Mouse (Mus musculus): Measurements from ENCODE around the gene Mlf2. TPM values are rescaled to one million over a fixed set of nuclear protein-coding genes. Genes with fewer than 3 reads are reported as not detected.

The Mlf2 gene
- polyA plus RNA-seq, 1 experiment from 2014 or later, result 401 TPM

DNA sequence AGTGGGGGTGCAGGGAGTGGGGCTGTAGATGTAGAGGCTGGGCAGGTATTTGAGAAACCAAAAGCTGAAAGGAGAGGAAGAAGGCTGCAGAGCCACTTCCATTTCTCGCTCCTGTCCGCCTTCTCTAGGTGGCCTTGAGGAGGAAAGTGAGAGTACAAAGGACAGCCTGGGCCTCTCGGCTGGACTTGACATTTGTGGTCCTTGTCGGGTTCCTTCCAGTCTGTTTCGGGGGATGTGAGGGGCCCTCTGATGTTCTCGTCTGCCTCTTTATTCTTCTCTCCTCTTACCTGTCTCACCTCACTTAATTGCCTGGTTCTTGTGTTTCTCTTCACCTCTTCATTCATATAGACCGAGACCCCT, 12.9 kb upstream of the Mlf2 start:
- H3K27ac ChIP-seq (ENCODE audit: low read depth), result peak overlapping the region; percentile 100
- peaks cover 19% of the 10 kb centered on the region for H3K36me3 ChIP-seq (ENCODE audit: insufficient read depth)
- ATAC-seq (ENCODE audit: insufficient read depth), result no peak
- no peaks in the 10 kb centered on the region for H3K27me3 ChIP-seq (ENCODE audit: insufficient read depth, low read length)
- H3K4me1 ChIP-seq (ENCODE audit: insufficient read depth), result peaks cover 26% of the 10 kb centered on the region
- H3K9ac ChIP-seq, result peak overlapping the region; percentile 98
- peak overlapping the region; percentile 100 for H3K4me2 ChIP-seq
- no peak for DNase-seq
- 4% methylated on average over 7 of the region's 7 CpGs for WGBS
- H3K4me3 ChIP-seq (ENCODE audit: low read depth, low read length), result peak overlapping the region; percentile 88
- TF ChIP-seq CTCF (IDR thresholded peaks at IDR 0.05; ENCODE audit: low read depth), result no peak
- no peaks in the 10 kb centered on the region for H3K9me3 ChIP-seq (ENCODE audit: low read depth, low read length)

DNA sequence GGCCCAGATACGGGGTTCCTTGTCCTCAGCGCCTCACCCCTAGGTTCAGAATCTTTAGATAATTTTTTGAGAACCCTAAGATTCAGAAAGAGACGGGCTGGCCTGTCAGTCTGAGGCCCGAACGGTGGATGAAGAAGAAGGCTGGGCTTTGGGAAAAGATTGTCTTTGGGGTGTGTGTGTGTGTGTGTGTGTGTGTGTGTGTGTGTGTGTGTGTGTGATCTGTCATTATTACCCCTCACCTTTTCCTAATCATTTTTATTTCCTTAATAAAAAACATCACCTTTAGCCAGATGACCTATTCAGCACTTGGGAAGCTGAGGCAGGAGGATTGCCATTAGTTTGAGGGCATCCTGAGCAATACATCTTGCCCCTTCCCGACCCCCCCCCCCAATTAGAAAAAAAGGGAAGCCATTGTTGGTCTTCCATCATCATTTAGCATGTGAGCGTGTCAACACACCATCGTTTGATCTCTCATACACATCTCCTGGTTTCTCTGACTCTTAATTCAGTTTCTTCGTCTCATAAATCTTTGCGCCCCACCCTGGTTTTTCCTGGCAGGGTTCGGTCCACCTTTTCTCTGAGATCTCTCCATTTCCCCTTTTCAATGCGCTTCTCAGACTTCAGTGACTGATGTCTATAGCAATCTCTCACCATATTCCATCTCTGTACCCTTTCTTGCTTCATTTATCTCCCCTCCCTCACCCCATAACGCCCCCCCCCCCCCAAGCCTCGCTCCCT, 12.1 kb upstream of the Mlf2 start:
- H3K4me2 ChIP-seq, result peak overlapping the region; percentile 100
- H3K9ac ChIP-seq, result peak overlapping the region; percentile 98
- H3K27ac ChIP-seq (ENCODE audit: low read depth), result peak overlapping the region; percentile 100
- no peaks in the 10 kb centered on the region for H3K9me3 ChIP-seq (ENCODE audit: low read depth, low read length)
- DNase-seq (no peak), ATAC-seq (ENCODE audit: insufficient read depth) (no peak)
- no peaks in the 10 kb centered on the region for H3K27me3 ChIP-seq (ENCODE audit: insufficient read depth, low read length)
- 13% methylated on average over 14 of the region's 14 CpGs for WGBS
- TF ChIP-seq CTCF (IDR thresholded peaks at IDR 0.05; ENCODE audit: low read depth), result no peak
- H3K4me1 ChIP-seq (ENCODE audit: insufficient read depth), result peaks cover 26% of the 10 kb centered on the region
- H3K36me3 ChIP-seq (ENCODE audit: insufficient read depth), result peaks cover 11% of the 10 kb centered on the region
- peak overlapping the region; percentile 88 for H3K4me3 ChIP-seq (ENCODE audit: low read depth, low read length)

DNA sequence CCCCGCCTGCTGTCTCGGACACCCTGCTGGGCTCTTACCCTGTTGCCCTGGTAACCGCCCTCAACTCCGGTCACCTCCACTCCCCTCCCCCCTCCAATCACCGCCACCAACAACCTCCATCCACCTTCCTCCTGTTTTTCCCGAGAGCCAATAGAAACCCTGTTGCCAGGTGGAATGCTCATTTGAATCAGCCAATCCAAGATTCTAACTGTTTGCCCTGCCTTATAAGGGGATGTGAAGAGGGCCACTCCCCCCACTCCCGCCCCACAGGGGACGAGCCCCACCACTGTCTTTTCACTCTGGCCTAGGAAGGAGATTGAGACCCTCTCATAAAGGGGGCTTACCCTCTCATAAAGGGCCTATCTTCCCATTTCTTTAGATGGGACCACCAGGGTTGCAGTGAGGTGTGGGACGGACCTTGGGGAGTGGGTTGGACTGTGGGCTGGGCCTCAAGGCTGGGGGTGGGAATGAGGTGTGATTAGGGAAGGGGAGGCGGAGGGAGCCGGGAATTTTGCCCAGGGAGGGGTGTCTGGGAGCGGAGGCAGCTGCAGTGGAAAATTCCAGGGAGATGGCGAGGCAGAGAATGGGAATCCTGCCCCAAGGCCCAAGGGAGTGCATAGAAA, 11.4 kb upstream of the Mlf2 start, which contains the start of gene Ptms:
Gene Ptms, minus strand, starts transcription at position 409 of the 623 bp plus-strand sequence.
- Histone ChIP-seq H3K27ac (ENCODE audit: low read depth) (peak within 1 kb of the TSS; percentile 100), H3K9me3 (ENCODE audit: low read depth, low read length) (no peaks in the 10 kb centered on the region), H3K4me1 (ENCODE audit: insufficient read depth) (peaks cover 27% of the 10 kb centered on the region), H3K36me3 (ENCODE audit: insufficient read depth) (peaks cover 4% of the 10 kb centered on the region), H3K9ac (peak within 1 kb of the TSS; percentile 23; the same call in 1 of the 2 replicates), H3K27me3 (ENCODE audit: insufficient read depth, low read length) (no peaks in the 10 kb centered on the region), H3K4me3 (ENCODE audit: low read depth, low read length) (peak within 1 kb of the TSS; percentile 23), H3K4me2 (peak within 1 kb of the TSS; percentile 100)
- peak; percentile 85 for ATAC-seq (ENCODE audit: insufficient read depth)
- DNase-seq, result peak; percentile 96
- WGBS, result under 1% methylated on average over 13 of the region's 13 CpGs
- no peak for TF ChIP-seq CTCF (IDR thresholded peaks at IDR 0.05; ENCODE audit: low read depth)

DNA sequence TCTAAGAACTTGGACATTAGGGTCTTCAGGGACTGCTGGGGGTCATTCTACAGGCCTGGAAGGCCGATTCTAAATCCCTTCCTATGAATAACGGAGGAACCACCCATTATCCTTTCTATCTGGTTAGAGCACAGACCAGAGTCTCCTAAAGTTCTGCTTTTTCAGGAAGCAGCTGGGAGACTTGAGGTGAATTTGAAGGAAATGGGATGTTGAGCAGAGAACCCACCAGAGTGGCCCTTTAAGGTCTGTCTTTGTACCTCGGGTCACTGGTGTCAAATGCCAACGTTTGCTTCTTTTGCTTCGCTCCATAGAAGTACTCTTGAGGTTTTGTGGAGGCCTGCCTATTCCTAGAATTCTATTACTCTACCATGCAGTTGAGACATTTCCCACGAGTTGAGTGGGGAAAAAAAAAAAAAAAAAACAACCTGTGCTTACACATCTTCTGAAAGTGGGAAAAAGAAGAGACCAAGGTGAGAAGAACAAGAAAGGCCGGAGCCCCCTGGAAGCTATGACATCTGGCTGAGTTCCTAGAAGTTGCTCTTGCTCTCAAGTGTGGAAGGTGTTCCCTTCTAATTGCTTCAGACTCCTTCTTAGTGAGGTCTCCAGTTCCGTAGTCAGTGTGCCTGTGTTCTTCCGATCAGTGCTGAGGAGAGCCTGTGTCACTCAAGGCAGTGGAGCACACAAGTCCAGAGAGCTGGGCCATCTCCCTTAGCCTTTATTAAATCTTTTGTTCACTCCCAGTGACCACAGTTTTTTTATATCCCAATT, 10.7 kb upstream of the Mlf2 start:
- DNase-seq (peak; percentile 43), ATAC-seq (ENCODE audit: insufficient read depth) (no peak)
- no peak for TF ChIP-seq CTCF (IDR thresholded peaks at IDR 0.05; ENCODE audit: low read depth)
- Histone ChIP-seq H3K36me3 (ENCODE audit: insufficient read depth) (no peaks in the 10 kb centered on the region), H3K27me3 (ENCODE audit: insufficient read depth, low read length) (no peaks in the 10 kb centered on the region), H3K9ac (peak overlapping the region; percentile 23; the same call in 1 of the 2 replicates), H3K27ac (ENCODE audit: low read depth) (peak overlapping the region; percentile 100), H3K4me1 (ENCODE audit: insufficient read depth) (peaks cover 31% of the 10 kb centered on the region), H3K9me3 (ENCODE audit: low read depth, low read length) (no peaks in the 10 kb centered on the region), H3K4me3 (ENCODE audit: low read depth, low read length) (peak overlapping the region; percentile 23), H3K4me2 (peak overlapping the region; percentile 100)
- 19% methylated on average over 9 of the region's 9 CpGs for WGBS

DNA sequence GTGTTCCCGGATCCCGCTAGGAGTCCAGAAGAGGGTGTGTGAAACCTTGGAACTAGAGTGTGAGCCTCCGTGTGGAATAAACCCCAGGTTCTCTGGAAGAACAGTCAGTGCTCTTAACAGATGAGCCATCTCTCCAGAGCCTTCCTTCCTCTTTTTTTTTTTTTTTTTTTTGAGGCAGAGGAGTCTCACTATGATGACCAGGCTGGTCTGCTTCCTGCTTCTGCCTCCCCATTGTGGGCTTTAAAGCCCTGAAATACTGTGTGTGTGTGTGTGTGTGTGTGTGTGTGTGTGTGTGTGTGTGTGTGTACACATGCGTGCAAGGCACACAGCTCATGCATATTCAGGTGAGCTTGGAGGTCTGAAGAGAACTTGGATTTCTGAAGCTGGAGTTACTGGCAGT, 9.6 kb upstream of the Mlf2 start:
- WGBS, result 50% methylated on average over 4 of the region's 4 CpGs

DNA sequence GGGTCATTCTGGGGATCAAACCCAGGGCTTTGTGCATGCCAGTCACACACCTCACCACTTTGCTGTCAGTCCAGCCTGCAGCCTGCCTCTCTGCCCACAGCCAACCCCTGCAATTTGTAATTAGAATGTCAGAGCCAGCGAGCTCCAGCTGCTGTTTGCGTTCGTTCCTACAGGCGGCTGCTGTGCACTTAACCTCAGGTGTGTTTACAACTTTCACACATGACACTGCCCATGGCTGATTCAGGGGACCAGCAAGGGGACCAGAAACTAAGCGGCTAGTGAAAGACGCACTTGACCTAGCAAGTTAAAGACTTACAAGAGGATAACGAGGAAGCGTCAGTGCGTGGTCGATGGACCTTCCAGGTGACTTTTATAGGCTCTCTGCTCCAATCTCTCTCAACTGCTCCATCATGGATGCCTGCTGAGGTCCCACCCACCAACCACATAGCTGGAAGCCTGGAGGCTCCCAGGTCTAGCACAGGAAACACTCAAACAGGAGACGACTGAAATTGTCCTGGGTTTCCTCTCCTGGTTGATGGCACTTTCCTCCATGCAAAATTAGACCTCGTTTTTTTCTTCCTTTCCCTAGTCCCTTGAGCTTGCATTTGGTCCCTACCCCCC, 5.9 kb upstream of the Mlf2 start:
- H3K4me1 ChIP-seq (ENCODE audit: insufficient read depth), result peaks cover 31% of the 10 kb centered on the region
- H3K4me3 ChIP-seq (ENCODE audit: low read depth, low read length), result peak overlapping the region; percentile 12; the same call in 1 of the 2 replicates
- H3K36me3 ChIP-seq (ENCODE audit: insufficient read depth), result no peaks in the 10 kb centered on the region
- ATAC-seq (ENCODE audit: insufficient read depth), result peak; percentile 27; the same call in 1 of the 2 replicates
- 18% methylated on average over 12 of the region's 12 CpGs for WGBS
- peak overlapping the region; percentile 53 for H3K4me2 ChIP-seq
- H3K9ac ChIP-seq, result peak overlapping the region; percentile 1
- no peaks in the 10 kb centered on the region for H3K9me3 ChIP-seq (ENCODE audit: low read depth, low read length)
- H3K27ac ChIP-seq (ENCODE audit: low read depth), result peak overlapping the region; percentile 93
- no peaks in the 10 kb centered on the region for H3K27me3 ChIP-seq (ENCODE audit: insufficient read depth, low read length)
- peak; percentile 28; the same call in 1 of the 2 replicates for TF ChIP-seq CTCF (IDR thresholded peaks at IDR 0.05; ENCODE audit: low read depth)
- DNase-seq, result peak; percentile 44

More for the DNA sequence above, 9.6 kb upstream of the Mlf2 start:
- no peaks in the 10 kb centered on the region for H3K27me3 ChIP-seq (ENCODE audit: insufficient read depth, low read length)
- peak overlapping the region; percentile 100 for H3K27ac ChIP-seq (ENCODE audit: low read depth)
- H3K36me3 ChIP-seq (ENCODE audit: insufficient read depth), result no peaks in the 10 kb centered on the region
- no peaks in the 10 kb centered on the region for H3K9me3 ChIP-seq (ENCODE audit: low read depth, low read length)
- H3K4me1 ChIP-seq (ENCODE audit: insufficient read depth), result peaks cover 33% of the 10 kb centered on the region
- no peak for TF ChIP-seq CTCF (IDR thresholded peaks at IDR 0.05; ENCODE audit: low read depth)
- ATAC-seq (ENCODE audit: insufficient read depth) (no peak), DNase-seq (no peak)
- no peak overlapping the region for H3K4me2 ChIP-seq
- H3K9ac ChIP-seq, result no peak overlapping the region
- no peak overlapping the region for H3K4me3 ChIP-seq (ENCODE audit: low read depth, low read length)

All from lung, embryonic 14.5 days (tissue).